Mouse (Mus musculus) liver, embryonic 14.5 days (tissue): ENCODE measurements around the gene Trnp1. TPM values are rescaled to one million over a fixed set of nuclear protein-coding genes. Genes with fewer than 3 reads are reported as not detected.

Experiments used
- ATAC-seq: fragments of 200-750 bp; cut with Nextera tagmentation; 2 replicates; pipeline ENCODE4 v1.8.0; 2017; ENCODE audit warnings: moderate number of reproducible peaks, mild to moderate bottlenecking, moderate library complexity; ENCODE audit not compliant: insufficient read depth
- DNase-seq, 3 experiments: peaks; one replicate each; pipeline ENCODE4 v3.0.0-alpha.2; 2012 to 2013; ENCODE audit warnings: low read depth in 3 of 3, low spot score in 3 of 3
- H3K27ac ChIP-seq: fragments of 300-500 bp; sonication (generic); 2 replicates; pipeline ENCODE4 v1.5.1; 2014; ENCODE audit warnings: moderate library complexity, mild to moderate bottlenecking, control low read depth, inconsistent platforms
- H3K27me3 ChIP-seq: fragments of 300-500 bp; sonication (generic); 2 replicates; pipeline ENCODE4 v1.6.1; 2014; ENCODE audit warnings: mild to moderate bottlenecking, low read length, moderate library complexity; ENCODE audit not compliant: control insufficient read depth, insufficient read depth
- H3K36me3 ChIP-seq: fragments of 300-500 bp; sonication (generic); replicated peaks from 2 replicates; pipeline ENCODE4 v1.6.1; 2014; ENCODE audit warnings: low read depth; ENCODE audit not compliant: control insufficient read depth, insufficient read depth
- H3K4me1 ChIP-seq, 2 experiments: fragments of 200-500 bp in 1 of 2; fragments of 300-500 bp in 1 of 2; sonication (generic) in 1 of 2; replicated peaks; 2 replicates each; pipeline ENCODE4 v1.6.1; 2012 to 2014; ENCODE audit warnings: antibody characterized with exemption in 1 of 2, inconsistent platforms in 1 of 2, low read length in 1 of 2; ENCODE audit not compliant: control insufficient read depth in 2 of 2, insufficient read depth in 2 of 2
- H3K4me2 ChIP-seq: fragments of 300-500 bp; sonication (generic); 2 replicates; pipeline ENCODE4 v1.6.1; 2014; ENCODE audit warnings: low read depth, mild to moderate bottlenecking, control low read depth, moderate library complexity
- H3K4me3 ChIP-seq, 2 experiments: fragments of 200-500 bp in 1 of 2; fragments of 300-500 bp in 1 of 2; sonication (generic) in 1 of 2; 2 replicates each; pipeline ENCODE4 v1.5.1; 2012 to 2014; ENCODE audit warnings: low read depth in 2 of 2, low read length in 2 of 2, mild to moderate bottlenecking in 2 of 2, control low read depth in 1 of 2, inconsistent platforms in 1 of 2, moderate library complexity in 1 of 2; ENCODE audit not compliant: insufficient read depth in 1 of 2
- H3K9ac ChIP-seq: fragments of 300-500 bp; sonication (generic); replicated peaks from 2 replicates; pipeline ENCODE4 v1.6.1; 2014; ENCODE audit warnings: mild to moderate bottlenecking, control low read depth, moderate library complexity
- H3K9me3 ChIP-seq: fragments of 300-500 bp; sonication (generic); 2 replicates; pipeline ENCODE4 v1.6.1; 2016; ENCODE audit warnings: low read length, mixed read lengths; ENCODE audit not compliant: control insufficient read depth
- CTCF ChIP-seq: IDR thresholded peaks from 2 replicates; pipeline ENCODE4 v1.5.1; 2016; ENCODE audit warnings: antibody characterized with exemption, low read depth, control low read depth
- EP300 ChIP-seq: IDR thresholded peaks from 2 replicates; pipeline ENCODE4 v1.6.1; 2016; ENCODE audit warnings: antibody characterized with exemption, low read depth
- WGBS: fragments of 180-500 bp; shearing (Covaris S2); extraction: QIAGEN DNeasy Blood & Tissue Kit; methylation state at CpG from one replicate; pipeline ENCODE4 v1.1.7; 2014; ENCODE audit not compliant: insufficient replicate concordance; 5-methylcytosine and 5-hydroxymethylcytosine counted together
- polyA plus RNA-seq, 2 experiments: library from polyadenylated mRNA; depleted of rRNA in 1 of 2; stranded (reverse) in 1 of 2; unstranded in 1 of 2; fragments of >200 nt; fragmentation: Nextera tagmentation in 1 of 2; extraction: Ambion mirVana in 1 of 2; gene quantifications; 2 replicates each; pipeline versions ENCODE4 v1.2.1 to v1.2.3; 2012 to 2014

The Trnp1 gene
- polyA plus RNA-seq, 2 experiments, result 0.04 TPM; not detected in 1

GRCm38 (mm10) chr4:133443085-133443484, 55.3 kb downstream of the Trnp1 start:
- no peaks in the 10 kb centered on the region for H3K4me1 ChIP-seq
- no peak overlapping the region for H3K4me3 ChIP-seq
- WGBS, result 55% methylated on average over 5 of the region's 5 CpGs
- TF ChIP-seq CTCF (no peak), EP300 (no peak)
- no peak for DNase-seq
- no peak for ATAC-seq
- no peak overlapping the region for H3K27ac ChIP-seq
- no peak overlapping the region for H3K4me2 ChIP-seq
- no peak overlapping the region for H3K9ac ChIP-seq
- no peaks in the 10 kb centered on the region; the same call in none of the 2 replicates for H3K27me3 ChIP-seq
- no peaks in the 10 kb centered on the region for H3K36me3 ChIP-seq
- no peaks in the 10 kb centered on the region for H3K9me3 ChIP-seq

DNA sequence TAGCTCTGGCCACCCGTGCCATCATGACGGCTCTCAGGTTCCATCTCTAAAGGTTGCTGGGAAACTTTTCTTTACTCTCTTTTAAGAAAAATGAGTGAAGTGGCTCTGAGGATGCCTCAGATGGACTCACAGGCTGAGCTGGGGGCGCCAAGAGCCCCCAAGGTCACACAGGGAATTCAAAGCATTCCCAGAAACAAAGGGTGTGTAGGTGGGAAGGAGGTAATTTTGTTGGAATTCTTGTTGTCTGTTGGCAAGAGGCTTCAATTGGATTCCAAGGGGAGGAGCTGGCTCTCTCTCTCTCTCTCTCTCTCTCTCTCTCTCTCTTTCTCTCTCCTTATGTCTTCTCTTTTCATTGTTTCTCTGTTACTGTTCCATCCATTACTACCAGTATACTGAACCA, 56.2 kb downstream of the Trnp1 start:
- no peaks in the 10 kb centered on the region; the same call in none of the 2 replicates for H3K27me3 ChIP-seq
- TF ChIP-seq EP300, result no peak
- no peak for TF ChIP-seq CTCF
- no peak overlapping the region for H3K4me3 ChIP-seq
- ATAC-seq (no peak), DNase-seq (no peak)
- no peak overlapping the region for H3K4me2 ChIP-seq
- H3K27ac ChIP-seq, result no peak overlapping the region
- WGBS, result 51% methylated on average over 3 of the region's 3 CpGs
- H3K9me3 ChIP-seq, result no peaks in the 10 kb centered on the region
- no peaks in the 10 kb centered on the region for H3K36me3 ChIP-seq
- H3K9ac ChIP-seq, result no peak overlapping the region
- H3K4me1 ChIP-seq, result no peaks in the 10 kb centered on the region

Other genes with a start within 250 kb of the Trnp1 start
- gene Sytl1, start 235.4 kb downstream of the Trnp1 start, polyA plus RNA-seq (2012; rRNA removed), result 0.52 and 0.56 TPM in 2 replicates
- gene Sytl1, start 235.4 kb downstream of the Trnp1 start, polyA plus RNA-seq (2014; fragmentation: Nextera tagmentation; extraction: Ambion mirVana), result 0.48 and 0.80 TPM in 2 replicates
- 31.6 and 35.3 TPM in 2 replicates for gene Tmem222, start 220.8 kb downstream of the Trnp1 start, polyA plus RNA-seq (2012; rRNA removed)
- gene Tmem222, start 220.8 kb downstream of the Trnp1 start, polyA plus RNA-seq (2014; fragmentation: Nextera tagmentation; extraction: Ambion mirVana), result 36.4 and 38.7 TPM in 2 replicates
- gene Wdtc1, start 145.1 kb downstream of the Trnp1 start, polyA plus RNA-seq (2012; rRNA removed), result 6.4 and 7.0 TPM in 2 replicates
- gene Wdtc1, start 145.1 kb downstream of the Trnp1 start, polyA plus RNA-seq (2014; fragmentation: Nextera tagmentation; extraction: Ambion mirVana), result 7.3 and 9.1 TPM in 2 replicates
- gene Slc9a1, start 128.8 kb downstream of the Trnp1 start, polyA plus RNA-seq (2012; rRNA removed), result 6.7 and 7.6 TPM in 2 replicates
- 2.1 and 2.3 TPM in 2 replicates for gene Slc9a1, start 128.8 kb downstream of the Trnp1 start, polyA plus RNA-seq (2014; fragmentation: Nextera tagmentation; extraction: Ambion mirVana)
- gene Tent5b, start 18.4 kb downstream of the Trnp1 start, polyA plus RNA-seq (2012; rRNA removed), result 0.02 and 0.05 TPM in 2 replicates
- gene Tent5b, start 18.4 kb downstream of the Trnp1 start, polyA plus RNA-seq (2014; fragmentation: Nextera tagmentation; extraction: Ambion mirVana), result not detected in 2 replicates
- gene Kdf1, start 20.4 kb upstream of the Trnp1 start, polyA plus RNA-seq (2012; rRNA removed), result 0.18 and 0.43 TPM in 2 replicates
- 0.48 and 0.53 TPM in 2 replicates for gene Kdf1, start 20.4 kb upstream of the Trnp1 start, polyA plus RNA-seq (2014; fragmentation: Nextera tagmentation; extraction: Ambion mirVana)
- gene Nudc, start 47.4 kb upstream of the Trnp1 start, polyA plus RNA-seq (2012; rRNA removed), result 64.5 and 124 TPM in 2 replicates
- gene Nudc, start 47.4 kb upstream of the Trnp1 start, polyA plus RNA-seq (2014; fragmentation: Nextera tagmentation; extraction: Ambion mirVana), result 88.2 and 101 TPM in 2 replicates
- 0.38 and 0.48 TPM in 2 replicates for gene Nr0b2, start 54.8 kb upstream of the Trnp1 start, polyA plus RNA-seq (2012; rRNA removed)
- 0.77 and 0.85 TPM in 2 replicates for gene Nr0b2, start 54.8 kb upstream of the Trnp1 start, polyA plus RNA-seq (2014; fragmentation: Nextera tagmentation; extraction: Ambion mirVana)
- gene Gpatch3, start 76.2 kb upstream of the Trnp1 start, polyA plus RNA-seq (2012; rRNA removed), result 1.9 and 3.1 TPM in 2 replicates
- gene Gpatch3, start 76.2 kb upstream of the Trnp1 start, polyA plus RNA-seq (2014; fragmentation: Nextera tagmentation; extraction: Ambion mirVana), result 3.1 and 4.6 TPM in 2 replicates
- gene Gpn2, start 85.8 kb upstream of the Trnp1 start, polyA plus RNA-seq (2012; rRNA removed), result 15.2 and 17.6 TPM in 2 replicates
- 10.0 and 10.3 TPM in 2 replicates for gene Gpn2, start 85.8 kb upstream of the Trnp1 start, polyA plus RNA-seq (2014; fragmentation: Nextera tagmentation; extraction: Ambion mirVana)
- 0.45 and 0.52 TPM in 2 replicates for gene Sfn, start 103.6 kb upstream of the Trnp1 start, polyA plus RNA-seq (2012; rRNA removed)
- gene Sfn, start 103.6 kb upstream of the Trnp1 start, polyA plus RNA-seq (2014; fragmentation: Nextera tagmentation; extraction: Ambion mirVana), result 0.10 and 0.35 TPM in 2 replicates
- 3.8 and 3.9 TPM in 2 replicates for gene Zdhhc18, start 151.6 kb upstream of the Trnp1 start, polyA plus RNA-seq (2012; rRNA removed)
- gene Zdhhc18, start 151.6 kb upstream of the Trnp1 start, polyA plus RNA-seq (2014; fragmentation: Nextera tagmentation; extraction: Ambion mirVana), result 0.58 and 0.90 TPM in 2 replicates
- 3.2 and 3.3 TPM in 2 replicates for gene Pigv, start 174.1 kb upstream of the Trnp1 start, polyA plus RNA-seq (2012; rRNA removed)
- gene Pigv, start 174.1 kb upstream of the Trnp1 start, polyA plus RNA-seq (2014; fragmentation: Nextera tagmentation; extraction: Ambion mirVana), result 3.1 and 4.0 TPM in 2 replicates